Mouse (Mus musculus) thymus, adult 2 months (tissue): ENCODE measurements around the gene Mtif3.

Source experiments
- CTCF ChIP-seq: fragments of 200-500 bp; IDR thresholded peaks from 2 replicates; pipeline ENCODE4 v1.5.1; 2012; ENCODE audit warnings: mild to moderate bottlenecking, control low read depth, low read length, moderate library complexity, borderline replicate concordance; ENCODE audit not compliant: control insufficient read depth, poor library complexity, insufficient read depth; ENCODE audit errors: extremely low read depth
- POLR2A ChIP-seq: fragments of 200-500 bp; IDR thresholded peaks from 2 replicates; pipeline ENCODE4 v1.6.1; 2012; ENCODE audit warnings: mild to moderate bottlenecking, low read length, control low read depth, moderate library complexity; ENCODE audit not compliant: control insufficient read depth, poor library complexity, insufficient read depth; ENCODE audit errors: extremely low read depth

DNA sequence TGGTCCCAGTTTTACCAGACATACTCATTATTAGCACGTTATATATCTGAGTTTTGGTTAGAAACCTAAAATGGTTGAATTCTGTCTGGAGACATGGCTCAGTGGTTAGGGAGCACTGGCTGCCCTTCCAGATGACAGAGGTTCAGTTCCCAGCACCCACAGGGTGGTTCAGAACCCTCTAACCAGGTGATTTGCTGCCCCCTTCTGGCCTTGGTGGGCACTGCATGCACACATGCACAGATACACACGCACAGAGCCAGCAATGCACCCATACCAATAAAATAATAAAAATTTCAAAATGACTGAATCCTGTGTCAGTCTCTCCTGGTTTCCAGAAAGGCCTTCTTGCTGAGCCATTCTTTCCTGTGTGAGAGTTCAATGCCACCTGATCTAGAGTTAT, 19.0 kb downstream of the Mtif3 start:
- TF ChIP-seq POLR2A (no peak), CTCF (0 out of 2 replicates have a peak, but pooled peaks have one; percentile 36)
